Mouse (Mus musculus): Measurements from ENCODE around the gene Prima1. TPM values are rescaled to one million over a fixed set of nuclear protein-coding genes. Genes with fewer than 3 reads are reported as not detected.
A peak's percentile ranks its signal among the peaks of the same experiment; 100 is the strongest.

The Prima1 gene
- polyA plus RNA-seq (2015; fragmentation: Nextera tagmentation; extraction: Ambion mirVana) = 1.3 and 1.7 TPM in 2 replicates

DNA sequence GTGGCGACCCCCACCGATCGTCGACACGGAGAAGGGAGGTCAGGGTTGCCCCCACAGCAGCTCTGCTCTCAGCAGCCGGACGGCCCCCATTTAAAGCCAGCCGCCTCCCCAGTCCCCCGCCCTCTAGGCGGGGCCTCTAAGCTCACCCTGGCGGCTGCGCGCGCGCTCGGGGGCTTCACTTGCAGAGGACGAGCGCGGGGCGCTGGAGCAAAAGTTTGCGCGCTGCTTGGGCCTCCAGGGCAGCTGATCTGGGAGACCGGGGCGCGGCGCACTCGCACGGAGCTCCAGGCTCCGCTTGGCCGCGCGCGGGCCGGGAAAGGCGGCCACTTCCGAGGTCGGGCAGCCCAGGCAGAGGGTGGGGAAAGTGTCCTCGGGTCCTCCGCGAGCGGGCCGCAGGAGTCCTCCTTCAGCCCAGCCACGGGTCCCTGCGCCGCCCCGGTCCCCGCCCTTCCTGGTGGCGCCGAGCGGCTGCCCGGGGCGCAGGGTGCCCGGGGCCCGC is at the start of gene Prima1:
Gene Prima1, minus strand, starts transcription at position 68 of the 499 bp plus-strand sequence.
- WGBS = under 1% methylated on average over 53 of the region's 54 CpGs
- Histone ChIP-seq H3K4me1 (replicated peaks) (peaks cover 24% of the 10 kb centered on the region), H3K9me3 (no peaks in the 10 kb centered on the region), H3K4me2 (peak within 1 kb of the TSS; percentile 96), H3K36me3 (no peaks in the 10 kb centered on the region), H3K4me3 (peak within 1 kb of the TSS; percentile 71), H3K27ac (peak within 1 kb of the TSS; percentile 76), H3K9ac (peak within 1 kb of the TSS; percentile 82), H3K27me3 (peaks cover 52% of the 10 kb centered on the region)
- peak; percentile 78 for ATAC-seq (ENCODE audit: low FRiP score)

DNA sequence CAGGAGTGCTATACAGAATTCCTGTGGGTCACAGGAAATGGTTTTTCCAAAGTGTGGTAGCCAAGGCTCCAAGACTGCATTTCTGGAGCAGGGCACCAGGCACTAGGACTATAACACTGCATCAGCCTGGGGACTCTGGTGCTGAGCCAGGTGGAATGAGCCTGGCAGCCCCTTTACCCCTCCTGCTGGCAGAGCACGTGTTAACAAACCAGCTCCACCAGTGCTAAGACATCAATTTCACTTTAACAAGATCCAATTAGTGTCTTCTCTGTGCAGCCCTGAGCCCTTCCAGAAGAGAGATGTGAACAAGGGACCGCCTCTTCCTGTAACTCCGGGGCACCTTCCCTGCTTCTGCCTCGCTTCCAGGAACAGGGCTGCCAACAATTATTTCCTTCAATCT is 45.3 kb upstream of the Prima1 start:
- Histone ChIP-seq H3K4me2 (no peak overlapping the region), H3K4me1 (replicated peaks) (peaks cover 9% of the 10 kb centered on the region; the same call in 1 of the 2 replicates), H3K9me3 (no peaks in the 10 kb centered on the region), H3K27ac (no peak overlapping the region), H3K4me3 (no peak overlapping the region), H3K27me3 (no peaks in the 10 kb centered on the region; the same call in 1 of the 2 replicates), H3K36me3 (no peaks in the 10 kb centered on the region), H3K9ac (no peak overlapping the region)
- 67% methylated on average over 4 of the region's 4 CpGs for WGBS
- 0 out of 2 replicates have a peak, but pooled peaks have one; percentile 32 for ATAC-seq (ENCODE audit: low FRiP score)

DNA sequence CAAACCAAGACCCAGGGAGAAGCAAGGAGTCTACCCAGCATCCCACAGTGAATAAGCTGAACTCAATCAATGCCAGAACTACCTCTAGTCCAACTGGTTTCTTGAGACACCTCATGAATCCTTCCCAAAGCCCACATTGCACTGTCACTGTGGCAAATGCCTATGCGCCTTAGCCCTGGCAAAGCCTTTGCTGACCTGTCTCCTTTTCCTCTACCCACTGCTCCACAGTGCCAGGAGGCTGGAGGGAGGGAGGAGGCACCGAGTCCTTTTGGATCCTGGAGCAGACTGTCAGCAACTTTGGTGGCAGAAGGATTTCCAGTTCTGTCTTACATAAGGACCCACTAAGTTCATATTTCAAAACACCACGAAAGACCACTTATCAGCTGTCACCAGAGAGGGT is 41.5 kb upstream of the Prima1 start:
- Histone ChIP-seq H3K9me3 (0 out of 2 replicates have a peak, but pooled peaks cover under 1% of the 10 kb centered on the region), H3K36me3 (no peaks in the 10 kb centered on the region), H3K27me3 (no peaks in the 10 kb centered on the region), H3K4me1 (replicated peaks) (0 out of 2 replicates have a peak, but pooled peaks cover 2% of the 10 kb centered on the region), H3K9ac (no peak overlapping the region), H3K4me3 (no peak overlapping the region), H3K4me2 (no peak overlapping the region), H3K27ac (no peak overlapping the region)
- 89% methylated on average over 3 of the region's 3 CpGs for WGBS
- no peak for ATAC-seq (ENCODE audit: low FRiP score)

DNA sequence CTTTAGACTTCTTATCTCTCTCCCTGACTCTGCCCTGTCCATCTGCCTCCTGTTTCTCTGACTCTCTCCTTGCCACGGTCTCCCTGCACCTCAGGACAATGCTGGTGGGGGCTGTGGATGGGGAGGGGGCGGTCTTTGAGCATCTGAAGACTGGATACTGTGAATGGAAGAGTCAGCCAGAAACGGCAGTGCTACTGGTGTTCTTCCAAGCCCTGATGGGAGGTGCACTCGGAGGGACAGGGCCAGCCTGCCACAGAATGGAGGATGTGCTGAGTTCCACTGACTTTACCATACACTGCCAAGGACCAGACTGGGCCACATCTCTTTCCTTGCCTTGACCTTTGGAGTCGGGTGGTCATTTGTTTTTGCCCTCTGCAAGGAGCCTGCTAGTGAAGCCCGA is 41.0 kb upstream of the Prima1 start:
- H3K27ac ChIP-seq = no peak overlapping the region
- no peak overlapping the region for H3K4me2 ChIP-seq
- 0 out of 2 replicates have a peak, but pooled peaks cover 6% of the 10 kb centered on the region for H3K9me3 ChIP-seq
- H3K27me3 ChIP-seq = no peaks in the 10 kb centered on the region
- no peak overlapping the region for H3K4me3 ChIP-seq
- ATAC-seq (ENCODE audit: low FRiP score) = no peak
- no peaks in the 10 kb centered on the region for H3K36me3 ChIP-seq
- H3K9ac ChIP-seq = no peak overlapping the region
- H3K4me1 ChIP-seq (replicated peaks) = 0 out of 2 replicates have a peak, but pooled peaks cover 2% of the 10 kb centered on the region
- 65% methylated on average over 6 of the region's 6 CpGs for WGBS

DNA sequence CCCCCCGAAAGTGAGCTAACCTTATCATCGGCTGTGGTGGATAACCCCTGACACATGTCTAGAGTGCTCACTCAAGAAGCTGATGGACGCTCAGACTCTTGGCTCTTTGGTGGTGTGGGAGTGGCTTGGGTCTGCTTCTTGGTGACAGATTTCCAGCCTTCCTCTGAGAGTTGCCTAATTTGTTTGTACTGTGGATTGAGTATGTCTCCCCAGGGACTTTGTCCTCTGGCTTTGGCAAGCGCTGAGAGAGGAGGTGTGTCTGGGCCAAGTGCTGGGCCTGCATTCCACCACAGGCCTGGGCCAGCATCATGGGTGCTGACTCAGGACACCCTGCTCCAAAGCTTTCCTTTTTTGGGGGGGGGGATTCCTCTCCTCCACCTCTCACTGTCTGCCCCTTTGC is 40.0 kb upstream of the Prima1 start:
- H3K4me3 ChIP-seq = no peak overlapping the region
- no peak overlapping the region for H3K9ac ChIP-seq
- no peak for ATAC-seq (ENCODE audit: low FRiP score)
- WGBS = 69% methylated on average over 4 of the region's 4 CpGs
- H3K27me3 ChIP-seq = no peaks in the 10 kb centered on the region
- H3K4me2 ChIP-seq = no peak overlapping the region
- no peak overlapping the region for H3K27ac ChIP-seq
- no peaks in the 10 kb centered on the region for H3K4me1 ChIP-seq (replicated peaks)
- H3K36me3 ChIP-seq = no peaks in the 10 kb centered on the region
- 0 out of 2 replicates have a peak, but pooled peaks cover 9% of the 10 kb centered on the region for H3K9me3 ChIP-seq

DNA sequence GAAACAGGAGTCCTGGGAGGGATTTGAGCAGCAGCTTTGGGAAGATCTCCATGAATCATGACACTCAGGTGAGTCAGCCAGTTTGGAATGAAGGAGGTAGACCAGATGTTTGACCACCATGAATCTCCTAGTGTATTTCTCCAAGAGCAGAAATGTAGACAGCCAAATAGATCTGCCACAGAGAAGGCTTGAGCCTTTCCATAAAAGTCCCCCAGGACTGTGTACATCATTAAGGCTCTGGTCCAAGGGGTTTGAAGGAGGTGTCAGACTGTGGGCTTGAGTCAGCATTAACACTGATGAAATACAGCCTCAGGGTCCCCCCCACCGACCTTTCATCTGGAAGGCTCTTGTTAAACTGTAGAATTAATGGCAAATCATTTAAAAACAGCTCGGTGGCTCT is 39.5 kb upstream of the Prima1 start:
- no peak overlapping the region for H3K27ac ChIP-seq
- H3K4me1 ChIP-seq (replicated peaks) = no peaks in the 10 kb centered on the region
- H3K9me3 ChIP-seq = 0 out of 2 replicates have a peak, but pooled peaks cover 9% of the 10 kb centered on the region
- 64% methylated on average over 2 of the region's 2 CpGs for WGBS
- H3K27me3 ChIP-seq = no peaks in the 10 kb centered on the region
- H3K4me2 ChIP-seq = no peak overlapping the region
- H3K9ac ChIP-seq = no peak overlapping the region
- ATAC-seq (ENCODE audit: low FRiP score) = no peak
- H3K4me3 ChIP-seq = no peak overlapping the region
- H3K36me3 ChIP-seq = no peaks in the 10 kb centered on the region

DNA sequence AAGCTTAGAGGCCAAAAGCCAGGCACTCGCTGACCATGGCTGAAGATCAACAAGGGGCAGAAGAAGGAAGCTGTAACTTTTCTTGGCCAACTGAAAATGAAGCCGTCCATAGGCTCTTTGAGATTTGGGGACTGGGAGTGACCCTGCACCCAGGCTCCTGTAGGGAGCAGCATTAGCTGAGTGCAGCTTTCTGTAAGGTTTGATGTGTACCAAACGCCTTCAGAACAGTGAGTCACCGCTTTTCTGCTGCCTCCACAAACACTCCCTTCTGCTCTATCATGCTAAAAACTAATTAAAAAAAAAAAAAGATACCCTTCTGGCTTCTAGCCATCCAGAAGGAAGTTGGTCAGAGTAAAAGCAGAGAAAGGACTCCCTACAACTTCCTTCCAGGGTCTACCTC is 34.5 kb upstream of the Prima1 start:
- Histone ChIP-seq H3K27ac (no peak overlapping the region), H3K27me3 (no peaks in the 10 kb centered on the region), H3K4me3 (no peak overlapping the region), H3K4me2 (no peak overlapping the region), H3K4me1 (replicated peaks) (no peaks in the 10 kb centered on the region), H3K9me3 (0 out of 2 replicates have a peak, but pooled peaks cover 9% of the 10 kb centered on the region), H3K9ac (no peak overlapping the region), H3K36me3 (no peaks in the 10 kb centered on the region)
- WGBS = 90% methylated on average over 4 of the region's 4 CpGs
- no peak for ATAC-seq (ENCODE audit: low FRiP score)

DNA sequence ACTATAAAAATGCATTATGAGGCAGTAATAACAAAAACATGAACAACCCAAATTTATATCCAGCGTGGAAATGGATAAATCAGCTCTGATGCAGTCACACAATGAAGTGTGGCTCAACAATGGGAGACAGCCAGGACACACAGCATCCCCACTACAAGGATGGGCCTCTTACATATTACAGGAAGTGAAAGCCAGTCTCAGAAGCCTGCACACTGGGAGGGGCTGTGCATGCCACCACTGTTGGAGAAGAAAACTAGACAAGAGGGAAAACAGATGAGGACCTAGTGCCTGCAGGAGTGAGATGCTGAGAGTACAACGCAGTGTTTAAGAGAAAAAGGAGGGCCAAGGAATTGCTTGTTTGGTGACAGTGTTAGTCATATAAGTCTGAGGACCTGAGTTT is 31.8 kb upstream of the Prima1 start:
- no peaks in the 10 kb centered on the region for H3K27me3 ChIP-seq
- H3K27ac ChIP-seq = no peak overlapping the region
- H3K9ac ChIP-seq = no peak overlapping the region
- H3K4me2 ChIP-seq = no peak overlapping the region
- no peaks in the 10 kb centered on the region for H3K36me3 ChIP-seq
- WGBS = 92% methylated on average over 2 of the region's 2 CpGs
- no peak overlapping the region for H3K4me3 ChIP-seq
- H3K9me3 ChIP-seq = 0 out of 2 replicates have a peak, but pooled peaks cover 9% of the 10 kb centered on the region
- no peak for ATAC-seq (ENCODE audit: low FRiP score)
- no peaks in the 10 kb centered on the region for H3K4me1 ChIP-seq (replicated peaks)

DNA sequence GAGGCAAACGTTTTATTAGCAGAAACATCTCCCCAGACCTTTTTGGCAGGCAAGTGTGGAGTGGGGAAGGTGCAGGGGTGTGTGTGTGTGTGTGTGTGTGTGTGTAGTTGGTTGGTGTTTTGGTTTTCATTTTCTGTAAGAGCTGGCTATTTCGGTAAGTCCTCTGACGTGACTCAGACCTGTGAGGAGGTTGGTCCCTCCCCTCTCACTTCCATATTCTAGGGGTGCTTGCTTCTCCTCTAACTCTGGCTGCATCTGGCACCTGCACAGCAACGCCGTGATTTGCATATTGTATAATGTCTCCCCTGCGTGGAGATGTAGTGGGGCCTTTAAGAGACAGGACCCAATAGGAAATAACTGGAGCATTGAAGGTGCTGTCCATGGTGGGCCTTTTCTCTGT is 31.1 kb upstream of the Prima1 start:
- no peaks in the 10 kb centered on the region for H3K27me3 ChIP-seq
- no peak overlapping the region for H3K4me3 ChIP-seq
- H3K27ac ChIP-seq = no peak overlapping the region
- WGBS = 66% methylated on average over 6 of the region's 6 CpGs
- H3K4me1 ChIP-seq (replicated peaks) = no peaks in the 10 kb centered on the region
- H3K9me3 ChIP-seq = 0 out of 2 replicates have a peak, but pooled peaks cover 4% of the 10 kb centered on the region
- H3K4me2 ChIP-seq = no peak overlapping the region
- H3K36me3 ChIP-seq = no peaks in the 10 kb centered on the region
- ATAC-seq (ENCODE audit: low FRiP score) = no peak
- no peak overlapping the region for H3K9ac ChIP-seq

DNA sequence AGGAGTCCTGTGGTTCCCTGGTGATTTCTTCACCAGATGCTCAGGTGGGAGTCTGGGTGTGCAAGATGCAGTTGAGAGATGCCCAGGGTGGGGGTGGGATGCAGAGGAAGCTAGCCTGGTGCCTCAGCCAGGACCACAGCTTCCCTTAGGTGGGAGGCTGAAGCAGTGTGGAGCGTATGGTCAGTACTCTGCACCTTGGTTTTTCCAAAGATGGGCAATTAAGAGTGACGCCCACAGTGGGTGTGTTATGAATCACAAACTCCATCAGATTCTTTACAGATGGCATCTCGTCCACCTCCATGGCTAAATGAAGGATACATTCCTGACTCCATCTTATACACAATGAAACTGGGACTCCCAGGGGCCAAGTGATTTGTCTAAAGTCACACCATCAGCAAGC is 30.2 kb upstream of the Prima1 start:
- no peak overlapping the region for H3K9ac ChIP-seq
- H3K4me3 ChIP-seq = no peak overlapping the region
- ATAC-seq (ENCODE audit: low FRiP score) = no peak
- no peaks in the 10 kb centered on the region for H3K27me3 ChIP-seq
- H3K4me2 ChIP-seq = no peak overlapping the region
- no peaks in the 10 kb centered on the region for H3K36me3 ChIP-seq
- no peak overlapping the region for H3K27ac ChIP-seq
- WGBS = 94% methylated on average over 3 of the region's 3 CpGs
- H3K4me1 ChIP-seq (replicated peaks) = no peaks in the 10 kb centered on the region
- H3K9me3 ChIP-seq = no peaks in the 10 kb centered on the region

DNA sequence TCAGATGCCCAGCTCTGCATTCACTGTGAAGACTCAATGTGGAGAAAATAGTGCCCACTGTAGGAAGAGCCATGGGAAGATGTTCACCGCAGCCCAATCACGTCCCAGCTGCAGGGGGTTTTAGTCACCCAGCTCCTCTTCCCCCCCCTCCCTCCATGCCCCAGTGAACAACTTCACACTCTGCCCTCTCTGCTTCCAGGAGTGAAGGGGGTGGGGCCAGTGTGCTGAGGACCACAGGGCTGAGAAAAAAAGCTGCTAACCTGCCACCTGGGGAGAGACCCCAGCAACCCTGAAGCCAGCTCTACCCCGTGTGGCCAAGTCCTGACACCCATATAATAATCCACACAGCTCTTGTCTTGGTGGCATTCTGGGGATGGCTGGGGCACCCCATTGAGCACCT is 24.7 kb upstream of the Prima1 start:
- Histone ChIP-seq H3K27me3 (no peaks in the 10 kb centered on the region), H3K9ac (no peak overlapping the region), H3K4me2 (no peak overlapping the region), H3K9me3 (no peaks in the 10 kb centered on the region), H3K36me3 (no peaks in the 10 kb centered on the region), H3K27ac (no peak overlapping the region), H3K4me3 (no peak overlapping the region), H3K4me1 (replicated peaks) (no peaks in the 10 kb centered on the region; the same call in 1 of the 2 replicates)
- WGBS = 40% methylated on average over 3 of the region's 3 CpGs
- no peak for ATAC-seq (ENCODE audit: low FRiP score)

DNA sequence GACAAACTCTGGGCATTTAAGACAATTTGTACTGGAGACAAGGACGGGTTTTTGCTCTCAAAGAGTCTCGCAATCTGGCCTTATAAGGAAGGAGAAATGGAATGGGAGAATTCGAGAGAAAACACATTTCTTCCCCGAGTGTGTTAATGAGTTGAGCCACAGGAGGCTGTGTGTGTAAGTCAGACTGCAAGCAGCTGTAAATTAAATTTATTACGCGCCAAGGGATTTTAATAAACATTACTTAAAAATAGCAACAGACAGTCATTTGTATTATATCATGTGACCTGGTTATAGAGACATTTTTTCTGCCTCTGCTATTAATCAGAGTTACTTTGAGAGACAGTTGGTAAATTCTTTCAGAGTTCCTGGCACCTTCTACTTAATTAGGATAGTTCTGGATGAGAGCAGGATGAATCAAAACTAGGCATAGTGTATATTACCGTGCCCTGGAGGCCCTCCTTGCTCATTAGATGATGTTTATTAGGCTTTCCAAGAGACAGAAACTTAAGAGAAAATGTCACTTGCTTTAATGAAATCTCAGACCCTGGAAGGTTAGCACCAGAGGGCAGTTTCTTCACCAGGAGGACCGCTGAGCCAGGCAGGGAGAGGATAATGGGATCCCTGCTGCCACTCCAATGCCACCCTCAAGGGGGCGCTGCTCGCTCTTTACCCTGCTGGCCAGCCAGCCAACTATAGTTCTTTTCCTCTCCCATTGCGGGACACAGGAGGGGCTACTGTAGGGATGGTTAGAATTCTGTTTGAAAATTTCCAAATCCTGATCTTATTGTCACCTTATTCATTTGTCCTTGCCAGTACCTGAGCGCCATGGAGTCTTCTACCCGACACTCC is 20.3 kb upstream of the Prima1 start:
- ATAC-seq (ENCODE audit: low FRiP score) = peak; percentile 49; the same call in 1 of the 2 replicates
- H3K27ac ChIP-seq = no peak overlapping the region
- H3K9ac ChIP-seq = no peak overlapping the region
- no peaks in the 10 kb centered on the region for H3K36me3 ChIP-seq
- WGBS = 60% methylated on average over 13 of the region's 13 CpGs
- H3K4me3 ChIP-seq = no peak overlapping the region
- no peak overlapping the region for H3K4me2 ChIP-seq
- no peaks in the 10 kb centered on the region for H3K9me3 ChIP-seq
- no peaks in the 10 kb centered on the region for H3K27me3 ChIP-seq
- H3K4me1 ChIP-seq (replicated peaks) = no peaks in the 10 kb centered on the region; the same call in 1 of the 2 replicates
